Mouse (Mus musculus): ENCODE measurements around the gene Gstp2. TPM values are rescaled to one million over a fixed set of nuclear protein-coding genes. Genes with fewer than 3 reads are reported as not detected.
A peak's percentile ranks its signal among the peaks of the same experiment; 100 is the strongest.
"Not testable (repeated sequence)": the region's sequence is repeated elsewhere in the genome, so short reads cannot be mapped to it uniquely, and the experiment has no call there.

The Gstp2 gene
- polyA plus RNA-seq, 1 experiment: not detected

DNA sequence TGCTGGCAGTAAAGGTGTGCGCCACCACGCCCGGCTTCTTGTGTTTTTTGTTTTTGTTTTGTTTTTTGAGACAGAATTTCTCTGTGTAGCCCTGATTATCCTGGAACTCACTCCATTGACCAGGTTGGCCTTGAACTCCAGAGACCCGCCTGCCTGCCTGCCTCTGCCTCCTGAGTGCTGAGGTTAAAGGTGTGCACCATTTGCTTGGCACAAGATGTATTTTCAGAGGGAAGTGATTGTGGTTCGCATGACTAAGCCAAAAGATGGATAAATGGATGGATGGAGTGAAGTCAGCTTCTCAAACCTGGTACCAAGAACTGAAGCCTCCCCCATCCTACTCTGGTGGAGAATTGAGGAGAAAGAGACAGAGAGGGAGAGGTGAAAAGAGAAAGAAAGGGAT lies 8.8 kb upstream of the Gstp2 start:
- Histone ChIP-seq H3K4me1 (ENCODE audit: control insufficient read depth, insufficient read depth, low read length) (no peaks in the 10 kb centered on the region), H3K4me3 (ENCODE audit: insufficient read depth, low read length) (no peak overlapping the region), H3K27ac (ENCODE audit: insufficient read depth, low read depth, low read length) (no peak overlapping the region)
- TF ChIP-seq CTCF (IDR thresholded peaks at IDR 0.05; ENCODE audit: low read depth, low read length): no peak
- TF ChIP-seq POLR2A (IDR thresholded peaks at IDR 0.05; ENCODE audit: borderline replicate concordance, low read depth, low read length): no peak

DNA sequence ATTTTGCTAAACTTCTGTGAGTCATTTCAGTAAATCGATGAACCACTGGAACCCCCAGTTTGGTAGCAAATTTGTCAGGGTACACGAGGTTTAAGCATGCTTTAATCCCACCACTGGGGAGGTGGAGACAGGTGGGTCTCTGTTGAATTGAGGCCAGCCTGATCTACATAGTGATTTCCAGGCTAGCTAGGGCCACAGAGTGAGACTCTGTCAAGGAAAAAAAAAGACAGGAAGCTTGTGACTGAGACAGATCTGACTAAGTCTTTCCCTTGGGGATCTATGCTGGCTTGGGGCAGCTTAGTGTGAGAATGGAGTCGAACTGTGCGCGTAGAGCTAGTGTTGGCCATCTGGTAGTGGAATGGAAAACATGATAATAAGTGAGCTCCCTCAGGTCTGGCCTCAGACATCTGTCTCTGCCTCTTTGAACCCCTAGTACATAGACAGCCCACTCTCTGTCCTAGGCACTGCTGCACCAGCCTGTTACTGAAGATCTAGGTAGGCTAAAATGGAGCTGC lies 6.8 kb upstream of the Gstp2 start:
- Histone ChIP-seq H3K4me3 (ENCODE audit: insufficient read depth, low read length) (no peak overlapping the region), H3K27ac (ENCODE audit: insufficient read depth, low read depth, low read length) (no peak overlapping the region), H3K4me1 (ENCODE audit: control insufficient read depth, insufficient read depth, low read length) (no peaks in the 10 kb centered on the region)
- TF ChIP-seq CTCF (IDR thresholded peaks at IDR 0.05; ENCODE audit: low read depth, low read length): no peak

DNA sequence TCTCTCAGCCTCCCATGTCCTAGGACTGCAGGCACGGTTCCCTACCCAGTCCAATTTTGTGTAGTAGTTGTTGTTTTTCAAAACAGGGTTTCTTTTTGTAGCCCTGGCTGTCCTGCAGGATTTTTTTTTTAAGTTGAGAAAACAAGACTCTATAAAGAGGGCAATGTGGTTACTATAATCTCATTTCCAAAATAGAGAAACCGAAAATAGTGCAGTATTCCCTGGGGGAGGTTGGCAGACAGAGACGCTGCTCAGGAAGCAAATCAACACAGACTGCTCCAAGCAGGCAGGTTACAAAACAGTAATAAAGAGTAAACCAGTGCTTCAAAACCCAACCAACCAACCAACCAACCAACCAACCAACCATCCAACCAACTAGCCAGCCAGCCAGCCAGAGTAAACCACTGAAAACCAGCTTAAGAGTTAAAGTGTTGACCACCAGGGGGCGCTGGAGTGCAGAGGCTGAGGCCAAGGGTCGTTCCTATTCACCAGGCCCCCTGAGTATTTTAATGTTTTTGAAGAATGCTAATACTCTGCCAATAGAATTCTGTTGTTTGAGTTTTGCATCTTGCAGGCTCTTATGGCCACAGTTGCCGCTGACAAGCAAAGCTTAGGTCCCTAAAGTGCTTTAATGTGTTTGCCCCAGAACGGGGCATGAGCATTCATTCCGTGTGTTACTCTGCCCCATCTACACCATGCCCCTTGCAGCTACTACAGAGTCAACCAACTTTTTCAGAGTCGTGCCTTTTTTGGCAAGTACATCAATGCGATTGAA lies 6.1 kb upstream of the Gstp2 start:
- Histone ChIP-seq H3K4me1 (ENCODE audit: control insufficient read depth, insufficient read depth, low read length) (no peaks in the 10 kb centered on the region), H3K4me3 (ENCODE audit: insufficient read depth, low read length) (no peak overlapping the region), H3K27ac (ENCODE audit: insufficient read depth, low read depth, low read length) (no peak overlapping the region)
- no peak for TF ChIP-seq POLR2A (IDR thresholded peaks at IDR 0.05; ENCODE audit: borderline replicate concordance, low read depth, low read length)
- TF ChIP-seq CTCF (IDR thresholded peaks at IDR 0.05; ENCODE audit: low read depth, low read length): peak; percentile 96

DNA sequence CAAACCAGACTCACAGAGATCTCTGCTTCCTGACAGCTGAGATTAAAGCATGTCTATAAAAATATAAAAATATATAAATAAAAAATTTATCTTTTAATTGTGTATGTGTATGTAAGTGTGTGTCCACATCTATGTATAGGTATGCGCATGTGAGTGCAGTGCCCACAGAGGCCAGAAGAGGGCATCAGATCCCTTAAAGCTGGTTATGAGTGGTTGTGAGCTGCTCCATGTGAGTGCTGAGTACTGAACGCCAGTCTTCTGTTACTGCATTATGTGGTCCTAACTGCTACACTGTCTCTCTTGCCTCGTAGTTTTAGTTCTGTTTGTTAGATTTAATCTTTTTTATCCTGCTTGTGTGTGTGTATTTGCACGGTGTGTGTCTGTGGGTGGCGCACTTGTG lies 5.2 kb upstream of the Gstp2 start:
- no peak overlapping the region for H3K4me3 ChIP-seq (ENCODE audit: insufficient read depth, low read length)
- H3K4me1 ChIP-seq (ENCODE audit: control insufficient read depth, insufficient read depth, low read length): 0 out of 2 replicates have a peak, but pooled peaks cover 2% of the 10 kb centered on the region
- no peak overlapping the region for H3K27ac ChIP-seq (ENCODE audit: insufficient read depth, low read depth, low read length)
- no peak for TF ChIP-seq POLR2A (IDR thresholded peaks at IDR 0.05; ENCODE audit: borderline replicate concordance, low read depth, low read length)
- no peak for TF ChIP-seq CTCF (IDR thresholded peaks at IDR 0.05; ENCODE audit: low read depth, low read length)

DNA sequence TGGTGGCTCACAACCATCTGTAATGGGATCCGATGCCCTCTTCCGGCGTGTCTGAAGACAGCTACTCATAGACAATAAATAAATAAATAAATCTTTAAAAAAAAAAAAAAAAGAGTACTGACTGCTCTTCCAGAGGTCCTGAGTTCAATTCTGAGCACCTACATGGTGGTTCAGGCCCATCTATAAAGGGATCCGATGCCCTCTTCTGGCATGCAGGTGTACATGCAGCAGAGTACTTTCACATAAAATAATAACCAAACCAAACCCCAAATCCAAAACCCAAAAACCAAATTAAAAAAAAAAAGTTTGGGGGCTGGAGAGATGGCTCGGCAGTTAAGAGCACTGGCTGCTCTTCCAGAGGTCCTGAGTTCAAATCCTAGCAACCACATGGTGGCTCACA lies 3.2 kb upstream of the Gstp2 start:
- H3K4me1 ChIP-seq (ENCODE audit: control insufficient read depth, insufficient read depth, low read length); H3K27ac ChIP-seq (ENCODE audit: insufficient read depth, low read depth, low read length); H3K4me3 ChIP-seq (ENCODE audit: insufficient read depth, low read length): not testable (repeated sequence)

DNA sequence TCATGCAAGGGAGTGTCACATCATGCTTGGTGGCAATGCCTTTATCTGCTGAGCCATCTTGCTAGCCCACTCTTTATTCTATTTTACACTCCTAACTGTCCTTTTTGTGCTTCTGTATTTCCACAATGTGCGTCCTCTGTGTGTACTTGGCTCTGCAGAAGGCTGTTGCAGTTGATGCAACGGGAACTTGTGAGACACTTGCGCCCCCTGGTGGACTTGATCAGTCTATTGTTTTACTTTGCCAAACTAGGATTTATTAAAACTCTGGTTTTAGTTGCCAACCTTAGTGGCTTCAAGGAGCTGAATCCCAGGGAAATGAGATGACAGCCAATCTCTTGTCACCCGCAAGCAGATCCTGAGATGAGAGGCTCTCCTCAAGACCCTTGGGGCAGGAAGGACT lies 2.0 kb upstream of the Gstp2 start:
- TF ChIP-seq POLR2A (IDR thresholded peaks at IDR 0.05; ENCODE audit: borderline replicate concordance, low read depth, low read length) (no peak), CTCF (IDR thresholded peaks at IDR 0.05; ENCODE audit: low read depth, low read length) (peak; percentile 72)
- H3K4me3 ChIP-seq (ENCODE audit: insufficient read depth, low read length): no peak overlapping the region
- 0 out of 2 replicates have a peak, but pooled peaks cover 4% of the 10 kb centered on the region for H3K4me1 ChIP-seq (ENCODE audit: control insufficient read depth, insufficient read depth, low read length)
- no peak overlapping the region for H3K27ac ChIP-seq (ENCODE audit: insufficient read depth, low read depth, low read length)

DNA sequence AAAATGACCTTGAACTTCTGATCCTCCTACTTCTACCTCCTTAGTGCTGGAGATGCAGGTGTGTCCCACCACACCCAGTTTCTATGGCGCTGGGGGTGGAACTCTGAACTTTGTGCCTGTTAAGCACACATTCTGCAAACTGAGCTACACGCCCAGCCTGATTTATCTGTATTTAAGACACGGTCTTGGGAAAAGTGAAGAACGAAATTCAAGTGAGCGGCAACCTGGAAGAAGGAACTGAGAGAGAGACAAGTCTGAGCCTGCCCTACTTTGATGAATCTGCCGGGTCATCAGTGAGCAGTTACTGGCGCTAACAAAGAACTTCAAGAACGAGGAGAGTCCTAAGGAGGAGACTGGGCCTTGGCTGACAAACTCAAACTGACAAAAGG lies 1.0 kb upstream of the Gstp2 start:
- no peak for TF ChIP-seq CTCF (IDR thresholded peaks at IDR 0.05; ENCODE audit: low read depth, low read length)
- no peak for TF ChIP-seq POLR2A (IDR thresholded peaks at IDR 0.05; ENCODE audit: borderline replicate concordance, low read depth, low read length)
- Histone ChIP-seq H3K4me3 (ENCODE audit: insufficient read depth, low read length) (no peak overlapping the region), H3K27ac (ENCODE audit: insufficient read depth, low read depth, low read length) (no peak overlapping the region), H3K4me1 (ENCODE audit: control insufficient read depth, insufficient read depth, low read length) (0 out of 2 replicates have a peak, but pooled peaks cover 4% of the 10 kb centered on the region)

DNA sequence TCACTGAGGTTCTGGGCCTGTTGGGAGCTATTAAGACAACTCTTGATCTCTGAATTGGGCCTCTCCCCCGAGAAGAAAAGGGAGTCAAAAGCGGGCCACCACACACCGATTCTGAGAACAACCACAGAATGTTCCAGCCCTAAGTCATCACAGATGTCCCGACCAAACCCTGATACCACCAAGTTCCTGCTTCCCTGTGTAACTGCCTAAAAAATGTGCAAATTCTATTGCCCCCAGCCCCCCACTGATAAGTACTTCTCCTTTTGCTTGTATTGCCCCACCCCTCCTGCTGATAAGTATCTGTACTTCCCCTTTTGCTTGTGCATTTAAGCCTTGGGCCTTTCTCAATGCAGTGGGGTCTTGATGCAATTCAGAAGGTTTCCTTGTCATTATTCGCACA lies 1.7 kb downstream of the Gstp2 start:
- not testable (repeated sequence) for H3K4me1 ChIP-seq (ENCODE audit: control insufficient read depth, insufficient read depth, low read length); H3K4me3 ChIP-seq (ENCODE audit: insufficient read depth, low read length); H3K27ac ChIP-seq (ENCODE audit: insufficient read depth, low read depth, low read length)

DNA sequence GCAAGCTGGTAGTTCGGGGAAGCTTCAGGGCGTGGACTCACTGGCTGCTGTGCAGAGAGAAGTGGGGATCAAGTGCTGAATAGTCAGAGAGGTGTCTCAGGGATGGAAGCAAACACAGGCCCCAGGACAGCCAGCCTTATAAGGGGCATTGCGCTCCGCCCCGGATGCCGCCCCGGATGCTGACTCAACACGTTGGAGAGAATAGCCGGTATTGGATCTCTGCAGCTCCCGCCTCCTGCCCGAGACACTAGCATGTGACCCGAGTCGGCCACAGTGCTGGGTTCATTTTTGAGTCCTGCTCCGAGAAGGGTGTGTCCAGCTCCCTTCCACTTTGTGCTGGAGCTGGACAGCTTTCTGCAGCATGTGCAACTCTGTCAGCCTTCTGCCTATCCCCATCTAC lies 3.7 kb downstream of the Gstp2 start:
- H3K4me1 ChIP-seq (ENCODE audit: control insufficient read depth, insufficient read depth, low read length): peaks cover 10% of the 10 kb centered on the region; the same call in 1 of the 2 replicates
- no peak overlapping the region for H3K4me3 ChIP-seq (ENCODE audit: insufficient read depth, low read length)
- H3K27ac ChIP-seq (ENCODE audit: insufficient read depth, low read depth, low read length): no peak overlapping the region
- TF ChIP-seq POLR2A (IDR thresholded peaks at IDR 0.05; ENCODE audit: borderline replicate concordance, low read depth, low read length) (no peak), CTCF (IDR thresholded peaks at IDR 0.05; ENCODE audit: low read depth, low read length) (no peak)

DNA sequence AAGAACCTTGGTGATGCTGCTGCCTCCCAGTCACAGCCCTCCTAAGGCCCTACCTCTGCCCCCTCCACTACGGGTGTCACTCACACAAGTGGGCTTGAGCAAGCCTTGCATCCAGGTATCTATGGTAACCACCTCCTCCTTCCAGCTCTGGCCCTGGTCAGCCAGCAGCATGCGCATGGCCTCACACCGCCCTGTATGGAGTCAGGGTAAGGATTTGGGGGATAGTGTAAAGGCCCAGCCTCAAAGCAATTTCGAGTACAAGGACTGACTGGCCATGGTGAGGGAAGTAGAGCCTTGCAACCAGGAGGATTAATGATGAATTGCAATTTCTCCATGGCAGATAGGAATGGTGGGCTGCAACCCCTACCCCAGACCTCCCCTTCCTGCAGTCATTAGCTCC lies 4.3 kb downstream of the Gstp2 start:
- not testable (repeated sequence) for H3K4me3 ChIP-seq (ENCODE audit: insufficient read depth, low read length); H3K27ac ChIP-seq (ENCODE audit: insufficient read depth, low read depth, low read length)
- peaks cover 13% of the 10 kb centered on the region for H3K4me1 ChIP-seq (ENCODE audit: control insufficient read depth, insufficient read depth, low read length)

DNA sequence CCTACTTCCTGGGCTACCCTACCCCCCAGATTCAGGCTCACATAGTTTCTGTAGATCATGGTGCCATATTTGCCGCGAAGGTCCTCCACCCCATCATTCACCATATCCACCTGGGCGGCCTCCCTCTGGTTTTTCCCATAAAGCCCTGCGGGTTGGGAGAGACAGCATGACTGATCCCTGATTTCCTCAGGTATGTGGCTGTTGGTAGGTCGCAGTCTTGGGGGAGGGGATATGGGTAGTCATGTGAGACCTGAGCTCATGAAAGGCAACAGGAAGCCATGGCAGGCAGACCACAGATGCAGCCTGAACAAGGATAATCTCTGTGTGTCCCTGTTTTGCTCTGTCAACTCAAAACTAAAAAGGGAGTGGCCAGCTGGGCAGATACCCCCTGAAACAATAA lies 4.9 kb downstream of the Gstp2 start:
- H3K4me1 ChIP-seq (ENCODE audit: control insufficient read depth, insufficient read depth, low read length): peaks cover 11% of the 10 kb centered on the region
- H3K27ac ChIP-seq (ENCODE audit: insufficient read depth, low read depth, low read length); H3K4me3 ChIP-seq (ENCODE audit: insufficient read depth, low read length): not testable (repeated sequence)

Data from bone marrow macrophage, adult 2 months (primary cell).